Mouse (Mus musculus): ENCODE data around the gene Tmem200b. TPM values are rescaled to one million over a fixed set of nuclear protein-coding genes. Genes with fewer than 3 reads are reported as not detected.
A peak's percentile ranks its signal among the peaks of the same experiment; 100 is the strongest.

Tmem200b gene
- polyA plus RNA-seq, 1 experiment from 2014 or later = 1.8 TPM

DNA sequence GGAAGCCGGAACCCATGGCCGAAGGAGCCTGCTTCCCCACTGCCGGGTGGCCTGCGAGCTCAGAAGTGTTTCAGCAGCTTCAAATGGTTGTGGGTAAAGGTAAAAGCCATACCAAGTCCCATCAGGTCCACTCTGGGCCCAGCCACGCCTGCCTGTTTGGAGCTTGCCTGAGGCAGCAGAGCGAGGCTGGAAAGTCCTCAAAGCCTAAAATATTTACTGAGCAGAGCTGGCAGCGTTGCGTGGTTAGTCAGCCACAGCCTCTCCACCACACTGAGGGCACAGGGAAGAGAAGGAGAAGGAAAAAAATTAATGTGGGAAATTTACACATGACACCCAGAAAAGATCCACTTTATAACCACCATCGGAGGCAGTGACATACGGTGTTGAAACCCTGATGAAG lies 8.0 kb upstream of the Tmem200b start:
- Histone ChIP-seq H3K9me3 (ENCODE audit: control insufficient read depth, low read length) (no peaks in the 10 kb centered on the region), H3K27me3 (ENCODE audit: control insufficient read depth, insufficient read depth, low read length) (0 out of 2 replicates have a peak, but pooled peaks cover 2% of the 10 kb centered on the region), H3K27ac (replicated peaks) (no peak overlapping the region), H3K9ac (ENCODE audit: low read length) (0 out of 2 replicates have a peak overlapping the region, but pooled peaks have one; percentile 23), H3K4me2 (replicated peaks; ENCODE audit: low read depth) (no peak overlapping the region), H3K4me1 (replicated peaks; ENCODE audit: control insufficient read depth, insufficient read depth) (peaks cover 5% of the 10 kb centered on the region; the same call in 1 of the 2 replicates), H3K36me3 (ENCODE audit: control insufficient read depth, insufficient read depth, low read length) (no peaks in the 10 kb centered on the region), H3K4me3 (ENCODE audit: low read depth, low read length) (no peak overlapping the region)
- DNase-seq (ENCODE audit: low spot score) (no peak), ATAC-seq (ENCODE audit: low FRiP score, low TSS enrichment) (no peak)
- WGBS = 57% methylated on average over 10 of the region's 10 CpGs
- TF ChIP-seq CTCF (IDR thresholded peaks at IDR 0.05; ENCODE audit: low read depth) (no peak), EP300 (optimal IDR thresholded peaks at IDR 0.05) (no peak)

GRCm38 (mm10) chr4:131914046-131914643 lies 7.4 kb upstream of the Tmem200b start:
- no peak overlapping the region for H3K9ac ChIP-seq (ENCODE audit: low read length)
- H3K4me1 ChIP-seq (replicated peaks; ENCODE audit: control insufficient read depth, insufficient read depth) = peaks cover 5% of the 10 kb centered on the region; the same call in 1 of the 2 replicates
- H3K27me3 ChIP-seq (ENCODE audit: control insufficient read depth, insufficient read depth, low read length) = 0 out of 2 replicates have a peak, but pooled peaks cover 2% of the 10 kb centered on the region
- H3K27ac ChIP-seq (replicated peaks) = no peak overlapping the region
- no peaks in the 10 kb centered on the region for H3K9me3 ChIP-seq (ENCODE audit: control insufficient read depth, low read length)
- no peak for TF ChIP-seq CTCF (IDR thresholded peaks at IDR 0.05; ENCODE audit: low read depth)
- TF ChIP-seq EP300 (optimal IDR thresholded peaks at IDR 0.05) = no peak
- ATAC-seq (ENCODE audit: low FRiP score, low TSS enrichment) = no peak
- WGBS = 36% methylated on average over 9 of the region's 9 CpGs
- H3K4me2 ChIP-seq (replicated peaks; ENCODE audit: low read depth) = no peak overlapping the region
- no peaks in the 10 kb centered on the region for H3K36me3 ChIP-seq (ENCODE audit: control insufficient read depth, insufficient read depth, low read length)
- H3K4me3 ChIP-seq (ENCODE audit: low read depth, low read length) = no peak overlapping the region
- no peak for DNase-seq (ENCODE audit: low spot score)

- H3K36me3 ChIP-seq (ENCODE audit: control insufficient read depth, insufficient read depth, low read length) = no peaks in the 10 kb centered on the region
- H3K27ac ChIP-seq (replicated peaks) = no peak overlapping the region
- H3K27me3 ChIP-seq (ENCODE audit: control insufficient read depth, insufficient read depth, low read length) = peaks cover 4% of the 10 kb centered on the region; the same call in 1 of the 2 replicates
- H3K4me1 ChIP-seq (replicated peaks; ENCODE audit: control insufficient read depth, insufficient read depth) = peaks cover 5% of the 10 kb centered on the region; the same call in 1 of the 2 replicates
- DNase-seq (ENCODE audit: low spot score) = no peak
- H3K4me2 ChIP-seq (replicated peaks; ENCODE audit: low read depth) = peak overlapping the region; percentile 46
- TF ChIP-seq EP300 (optimal IDR thresholded peaks at IDR 0.05) = no peak
- no peak for TF ChIP-seq CTCF (IDR thresholded peaks at IDR 0.05; ENCODE audit: low read depth)
- no peaks in the 10 kb centered on the region for H3K9me3 ChIP-seq (ENCODE audit: control insufficient read depth, low read length)
- no peak for ATAC-seq (ENCODE audit: low FRiP score, low TSS enrichment)
- H3K9ac ChIP-seq (ENCODE audit: low read length) = peak overlapping the region; percentile 27; the same call in 1 of the 2 replicates
- 6% methylated on average over 31 of the region's 31 CpGs for WGBS
- peak overlapping the region; percentile 27 for H3K4me3 ChIP-seq (ENCODE audit: low read depth, low read length)
Observed at GRCm38 (mm10) chr4:131914891-131915469, 6.6 kb upstream of the Tmem200b start.

- Histone ChIP-seq H3K27me3 (ENCODE audit: control insufficient read depth, insufficient read depth, low read length) (peaks cover 5% of the 10 kb centered on the region; the same call in 1 of the 2 replicates), H3K36me3 (ENCODE audit: control insufficient read depth, insufficient read depth, low read length) (no peaks in the 10 kb centered on the region), H3K27ac (replicated peaks) (no peak overlapping the region), H3K4me3 (ENCODE audit: low read depth, low read length) (no peak overlapping the region), H3K9me3 (ENCODE audit: control insufficient read depth, low read length) (no peaks in the 10 kb centered on the region), H3K4me2 (replicated peaks; ENCODE audit: low read depth) (no peak overlapping the region), H3K4me1 (replicated peaks; ENCODE audit: control insufficient read depth, insufficient read depth) (0 out of 2 replicates have a peak, but pooled peaks cover under 1% of the 10 kb centered on the region), H3K9ac (ENCODE audit: low read length) (no peak overlapping the region)
- WGBS = 46% methylated on average over 13 of the region's 13 CpGs
- no peak for DNase-seq (ENCODE audit: low spot score)
- TF ChIP-seq CTCF (IDR thresholded peaks at IDR 0.05; ENCODE audit: low read depth) = no peak
- TF ChIP-seq EP300 (optimal IDR thresholded peaks at IDR 0.05) = no peak
- no peak for ATAC-seq (ENCODE audit: low FRiP score, low TSS enrichment)
Observed at GRCm38 (mm10) chr4:131915821-131916328, 5.7 kb upstream of the Tmem200b start.

DNA sequence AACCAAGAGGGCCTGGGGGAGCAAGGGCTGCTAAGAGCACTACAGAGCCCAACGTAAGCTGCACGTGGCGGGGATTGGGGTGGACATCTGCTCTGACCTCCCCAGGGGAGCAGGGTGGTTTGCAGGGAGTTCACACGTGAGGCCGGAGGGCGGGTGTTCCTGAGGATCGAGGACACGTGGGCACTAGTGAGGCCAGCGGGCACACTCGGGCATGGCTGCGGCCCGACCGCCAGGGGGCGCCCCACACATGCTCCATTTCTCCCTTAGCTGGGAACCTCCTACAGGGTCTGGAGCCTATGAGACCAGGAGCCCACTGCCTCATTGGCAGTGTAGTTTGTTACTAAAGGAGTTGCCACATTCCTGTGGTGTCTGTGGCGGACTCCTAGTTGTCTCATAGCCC lies 5.1 kb upstream of the Tmem200b start:
- Histone ChIP-seq H3K27ac (replicated peaks) (no peak overlapping the region), H3K27me3 (ENCODE audit: control insufficient read depth, insufficient read depth, low read length) (peaks cover 5% of the 10 kb centered on the region; the same call in 1 of the 2 replicates), H3K4me1 (replicated peaks; ENCODE audit: control insufficient read depth, insufficient read depth) (0 out of 2 replicates have a peak, but pooled peaks cover 2% of the 10 kb centered on the region), H3K9me3 (ENCODE audit: control insufficient read depth, low read length) (no peaks in the 10 kb centered on the region), H3K9ac (ENCODE audit: low read length) (no peak overlapping the region), H3K4me3 (ENCODE audit: low read depth, low read length) (no peak overlapping the region), H3K36me3 (ENCODE audit: control insufficient read depth, insufficient read depth, low read length) (no peaks in the 10 kb centered on the region), H3K4me2 (replicated peaks; ENCODE audit: low read depth) (no peak overlapping the region)
- ATAC-seq (ENCODE audit: low FRiP score, low TSS enrichment) (peak; percentile 32), DNase-seq (ENCODE audit: low spot score) (peak; percentile 87)
- WGBS = 14% methylated on average over 15 of the region's 15 CpGs
- TF ChIP-seq CTCF (IDR thresholded peaks at IDR 0.05; ENCODE audit: low read depth) = peak; percentile 94
- no peak for TF ChIP-seq EP300 (optimal IDR thresholded peaks at IDR 0.05)

Measured in stomach, postnatal 0 days (tissue).